Mouse (Mus musculus) c-Kit-positive CD71-negative TER-119-negative erythroid progenitor cells, embryonic 14.5 days (primary cell): Measurements from ENCODE around the gene Man1c1.

Experiments
- DNase-seq: peaks from one replicate; pipeline ENCODE4 v3.0.0-alpha.2; 2013; ENCODE audit warnings: low read depth

The Man1c1 gene

GRCm38 (mm10) chr4:134674970-134675369, 29.1 kb downstream of the Man1c1 start:
- no peak for DNase-seq

- no peak for DNase-seq
Observed at GRCm38 (mm10) chr4:134673882-134674463, 30.1 kb downstream of the Man1c1 start.

GRCm38 (mm10) chr4:134673151-134673550, 30.9 kb downstream of the Man1c1 start:
- DNase-seq, result no peak

- no peak for DNase-seq
Observed at GRCm38 (mm10) chr4:134672326-134672725, 31.8 kb downstream of the Man1c1 start.

- DNase-seq, result no peak
Observed at GRCm38 (mm10) chr4:134671660-134672173, 32.4 kb downstream of the Man1c1 start.

GRCm38 (mm10) chr4:134669742-134670354, 34.2 kb downstream of the Man1c1 start:
- DNase-seq, result no peak

- DNase-seq, result no peak
Observed at GRCm38 (mm10) chr4:134668355-134669028, 35.6 kb downstream of the Man1c1 start.

- DNase-seq, result no peak
Observed at GRCm38 (mm10) chr4:134666391-134666790, 37.7 kb downstream of the Man1c1 start.

GRCm38 (mm10) chr4:134663052-134663451, 41.0 kb downstream of the Man1c1 start:
- DNase-seq, result no peak

GRCm38 (mm10) chr4:134660630-134661183, 43.4 kb downstream of the Man1c1 start:
- DNase-seq, result no peak

- DNase-seq, result no peak
Observed at GRCm38 (mm10) chr4:134659354-134660301, 44.5 kb downstream of the Man1c1 start.

- DNase-seq, result no peak
Observed at GRCm38 (mm10) chr4:134657473-134657872, 46.6 kb downstream of the Man1c1 start.

- no peak for DNase-seq
Observed at GRCm38 (mm10) chr4:134654391-134654790, 49.7 kb downstream of the Man1c1 start.

- DNase-seq, result no peak
Observed at GRCm38 (mm10) chr4:134652720-134653119, 51.4 kb downstream of the Man1c1 start.

- DNase-seq, result no peak
Observed at GRCm38 (mm10) chr4:134652151-134652550, 51.9 kb downstream of the Man1c1 start.

- no peak for DNase-seq
Observed at GRCm38 (mm10) chr4:134651358-134651757, 52.7 kb downstream of the Man1c1 start.

- no peak for DNase-seq
Observed at GRCm38 (mm10) chr4:134645042-134645948, 58.8 kb downstream of the Man1c1 start.

- DNase-seq, result no peak
Observed at GRCm38 (mm10) chr4:134644410-134644809, 59.7 kb downstream of the Man1c1 start.

- DNase-seq, result no peak
Observed at GRCm38 (mm10) chr4:134641711-134642516, 62.2 kb downstream of the Man1c1 start.

GRCm38 (mm10) chr4:134639325-134639724, 64.8 kb downstream of the Man1c1 start:
- DNase-seq, result no peak
